Mouse (Mus musculus) neutrophil, adult 83 days (primary cell): ENCODE data around the gene Dgki. TPM values are rescaled to one million over a fixed set of nuclear protein-coding genes. Genes with fewer than 3 reads are reported as not detected.

Experiments used
- total RNA-seq, 2 experiments: library from RNA; stranded (reverse); gene quantifications; one replicate each; pipeline ENCODE4 v1.2.4; 2023

Gene Dgki
- total RNA-seq = under 1 TPM; 0.20 to 0.26 TPM

DNA sequence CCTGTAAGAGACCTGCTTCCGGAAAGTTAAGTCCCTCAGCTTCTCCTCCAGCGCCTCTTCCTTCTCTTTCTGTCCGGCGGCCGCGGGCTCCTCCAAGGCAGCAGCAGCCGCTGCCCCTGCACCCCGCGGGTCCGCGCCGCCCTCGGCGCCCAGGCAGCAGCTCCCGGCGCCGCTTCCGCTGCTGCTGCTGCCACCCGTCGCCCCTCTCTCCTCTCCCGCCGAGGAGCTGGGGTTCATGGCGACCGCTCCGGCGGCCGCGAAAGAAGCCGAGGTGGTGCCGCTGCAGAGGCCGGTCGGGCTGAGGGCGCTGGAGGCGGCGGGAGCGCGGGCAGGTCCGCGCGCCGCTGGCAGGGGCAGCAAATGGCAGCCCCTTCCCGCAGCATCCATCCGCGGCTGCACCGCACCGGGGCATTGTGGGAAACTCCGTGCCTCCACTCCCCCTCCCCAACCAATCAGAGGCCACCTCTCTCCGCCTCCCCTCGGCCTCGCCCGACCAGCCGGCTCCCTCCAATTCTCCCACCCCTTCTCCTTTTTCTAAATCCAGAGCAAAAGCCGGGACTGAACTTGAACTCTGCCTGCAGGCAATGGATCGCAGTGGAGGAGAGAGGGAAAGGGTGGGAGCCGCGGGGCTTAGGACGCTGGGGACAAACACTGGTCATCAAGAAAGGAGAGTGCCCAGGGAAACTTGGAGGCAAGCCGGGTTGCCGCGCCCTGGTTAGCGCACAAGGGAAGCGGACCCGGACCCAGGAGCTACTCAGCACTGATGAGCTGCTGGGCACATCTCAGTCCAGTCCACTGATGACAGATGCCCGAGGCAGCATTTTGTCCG is at the start of gene Dgki:
Gene Dgki, minus strand, starts transcription at position 623 of the 829 bp plus-strand sequence.

DNA sequence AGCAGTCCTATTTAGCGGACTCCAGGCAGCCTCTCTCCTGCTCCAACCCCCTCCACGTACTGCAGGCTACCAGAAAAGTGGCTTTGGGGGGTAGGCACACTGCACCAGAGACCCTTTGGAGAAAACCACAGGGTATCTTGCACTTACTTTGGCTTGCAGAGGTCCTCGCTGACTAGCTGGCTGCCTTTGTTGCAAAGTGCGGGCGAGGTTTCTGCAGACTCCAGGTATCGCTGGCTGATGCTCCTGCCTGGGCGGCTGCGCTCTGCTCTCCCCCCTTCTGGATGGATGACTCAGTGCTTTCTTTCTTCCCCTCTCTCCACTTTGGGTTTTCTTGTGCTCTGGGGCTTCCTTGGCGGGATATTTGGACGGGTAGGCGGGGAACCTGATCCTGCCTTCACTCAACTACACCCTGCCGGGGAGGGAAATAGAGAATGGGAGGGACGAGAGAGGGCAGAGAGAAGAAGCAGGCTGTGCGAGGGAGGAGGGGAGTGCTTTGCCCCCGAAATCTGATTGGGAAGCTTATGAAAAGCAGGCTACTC is 490.2 kb downstream of the Dgki start, which contains the start of gene Ptn:
Gene Ptn, minus strand, starts transcription at position 474 of the 539 bp plus-strand sequence.

Other genes with a start within 250 kb of the Dgki start
- gene Creb3l2, start 142.0 kb upstream of the Dgki start, total RNA-seq = 1 to 10 TPM; 7.4 to 8.3 TPM
- not detected for gene Akr1d1, start 230.0 kb upstream of the Dgki start, total RNA-seq